ENCODE assay signal across 8 mouse cellular contexts in the genomic region with DNA sequence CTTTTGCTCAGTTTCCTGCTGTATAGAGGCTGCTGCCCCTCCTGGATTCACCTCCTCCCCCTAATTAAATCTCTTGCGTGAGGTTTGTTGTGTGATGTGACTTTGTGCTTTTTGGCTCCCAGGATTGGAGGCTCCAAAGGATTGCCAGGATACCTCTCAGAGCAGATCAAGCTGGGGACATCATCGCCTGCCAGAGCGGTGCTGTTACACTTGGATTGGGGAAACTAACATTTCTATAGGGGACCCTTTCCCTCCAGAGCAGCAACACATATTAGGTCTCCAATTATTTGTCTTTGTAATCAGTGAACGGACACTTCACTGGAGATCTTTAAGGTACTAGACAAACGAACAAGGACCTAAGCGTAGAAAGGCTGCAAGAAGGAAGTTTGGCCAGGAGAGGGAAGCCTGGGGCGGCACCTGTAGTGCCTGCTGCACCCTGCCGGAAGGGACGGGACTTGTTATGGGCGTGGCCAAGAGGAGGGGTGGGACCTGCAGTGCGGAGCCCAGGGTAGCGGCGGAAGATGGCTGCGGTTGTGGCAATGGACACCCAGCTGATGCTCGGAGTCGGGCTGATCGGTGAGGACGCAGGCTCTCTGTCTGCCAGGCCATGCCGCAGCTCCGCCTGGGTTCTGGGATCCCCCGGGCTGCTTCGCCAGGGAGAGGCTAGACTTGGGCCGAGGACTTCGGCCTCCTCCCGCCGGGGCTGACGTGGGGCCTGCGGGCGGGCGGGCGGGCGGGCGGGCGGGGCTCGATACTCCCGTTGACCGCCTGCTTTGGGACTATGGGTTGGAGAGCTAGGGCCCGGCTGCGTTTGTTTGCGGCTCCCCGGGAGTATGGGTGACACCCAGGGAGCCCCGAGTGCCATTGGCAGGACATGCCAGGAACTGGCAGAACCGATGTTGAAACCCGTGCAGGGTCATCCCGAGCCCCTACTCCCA. TPM values are rescaled to one million over a fixed set of nuclear protein-coding genes. Genes with fewer than 3 reads are reported as not detected.
A peak's percentile ranks its signal among the peaks of the same experiment; 100 is the strongest.
DNase-seq lines count a peak whose midpoint lies in the region; ATAC-seq lines count a peak whose summit lies in the region.

A gene (plus strand): TSS at position 488 of the 938 bp plus-strand sequence.

- intact Hi-C loops in gastrocnemius, postnatal 14 days (cut with DNase I; ENCODE audit: low total_unique reads) = no loop called here
- intact Hi-C loops in left cerebral cortex, postnatal 10 days (cut with DNase I) = no loop called here

- DNase-seq in adrenal gland, adult (ENCODE audit: inconsistent age in 2 of 2, low spot score in 1 of 2) = peak; percentile 93 to 98
- peak; percentile 95 for DNase-seq in embryo, embryonic 10.5 days (ENCODE audit: low spot score)
- DNase-seq in gastrocnemius, postnatal 14 days = peak; percentile 93
- peak; percentile 88 to 96 for DNase-seq in left cerebral cortex, postnatal 10 days (ENCODE audit: extremely low spot score in 1 of 2, low spot score in 2 of 2)
- DNase-seq in right cerebral cortex, postnatal 25 days = peak; percentile 90
- DNase-seq in urinary bladder, postnatal 4 days (ENCODE audit: low spot score in 2 of 2) = peak; percentile 86 to 91

- ATAC-seq in inflammation-experienced regulatory T-cells, adult 6 months = peak; percentile 100
- peak; percentile 100 for ATAC-seq in megakaryocyte-erythroid progenitor cell, adult 5-6 weeks (replicated peaks; ENCODE audit: low FRiP score, low TSS enrichment, poor library complexity, severe bottlenecking)

RNA-seq across cellular contexts. Expression of the gene that starts here (rescaled TPM):
- total RNA-seq in gastrocnemius, postnatal 14 days (2021) = 10 to 100 TPM in 1 of 2 experiments, 1 to 10 TPM in 1; 8.3 to 11.3 TPM
- polyA plus RNA-seq in inflammation-experienced regulatory T-cells, adult 6 months (2017; shearing (Covaris generic)) = 10 to 100 TPM; 55.3 to 62.1 (median 61.5) TPM
- 10 to 100 TPM; 32.7 to 39.6 TPM for total RNA-seq in left cerebral cortex, postnatal 10 days (2021)
- 27.2 and 27.6 TPM in 2 replicates for total RNA-seq in megakaryocyte-erythroid progenitor cell, adult 5-6 weeks (2014; fragmentation: Nextera tagmentation)
- 22.0 and 38.4 TPM in 2 replicates for total RNA-seq in megakaryocyte-erythroid progenitor cell, adult 5-6 weeks (2017)

Comparison
In these comparisons a context has a peak if more than half of its experiments do, and no peak if none do; other contexts are left out.
1. Peak in every context shown above with its lines: DNase-seq and ATAC-seq.